Mouse (Mus musculus): ENCODE measurements around the gene Serpina12. TPM values are rescaled to one million over a fixed set of nuclear protein-coding genes. Genes with fewer than 3 reads are reported as not detected.
A peak's percentile ranks its signal among the peaks of the same experiment; 100 is the strongest.

Serpina12 gene
- total RNA-seq, 1 experiment, result 0.13 TPM

DNA sequence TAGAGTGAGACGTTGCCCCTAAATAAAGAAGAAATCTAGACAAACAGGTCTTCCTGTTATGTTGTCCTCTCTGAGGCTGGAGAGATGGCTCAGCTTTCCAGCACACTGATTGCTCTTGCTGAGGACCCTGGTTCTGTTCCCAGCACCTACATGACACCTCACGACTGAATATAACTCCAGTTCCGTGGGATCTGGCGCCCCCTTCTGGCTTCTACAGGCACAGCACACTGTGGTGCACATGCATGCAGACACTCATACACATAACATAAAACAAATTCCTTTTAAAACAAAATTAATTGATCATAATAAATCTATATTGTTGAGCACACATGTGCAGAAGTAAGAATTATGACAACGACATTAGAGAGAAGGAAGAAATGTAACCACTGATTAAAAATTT is 39.6 kb downstream of the Serpina12 start:
- DNase-seq (ENCODE audit: low read depth, low spot score), result no peak
- Histone ChIP-seq H3K36me3 (ENCODE audit: control insufficient read depth, insufficient read depth, low read length, poor library complexity, severe bottlenecking) (no peaks in the 10 kb centered on the region), H3K9ac (ENCODE audit: insufficient read depth, low read depth, low read length, poor library complexity, severe bottlenecking) (no peak overlapping the region), H3K4me1 (ENCODE audit: control insufficient read depth in 2 of 2, insufficient read depth in 2 of 2, low read length in 2 of 2, poor library complexity in 1 of 2) (no peaks in the 10 kb centered on the region), H3K27ac (ENCODE audit: insufficient read depth, low read depth, low read length, poor library complexity, severe bottlenecking) (no peak overlapping the region), H3K4me3 (ENCODE audit: insufficient read depth in 1 of 2, low read depth in 1 of 2, low read length in 2 of 2, poor library complexity in 1 of 2, severe bottlenecking in 1 of 2) (no peak overlapping the region), H3K9me3 (ENCODE audit: control insufficient read depth, insufficient read depth, low read depth, low read length) (no peaks in the 10 kb centered on the region; the same call in 1 of the 2 replicates)
- in situ Hi-C loops (cut with MboI; ENCODE audit: low sequenced_read_pairs in 2 of 2, unreplicated experiment in 2 of 2), result no loop called here
- TF ChIP-seq MAFK (IDR thresholded peaks at IDR 0.05; ENCODE audit: insufficient read depth, low read depth, low read length), result no peak
- TF ChIP-seq HCFC1 (IDR thresholded peaks at IDR 0.05; ENCODE audit: borderline replicate concordance, insufficient read depth, low read length), result no peak
- no peak for TF ChIP-seq CHD2 (IDR thresholded peaks at IDR 0.05; ENCODE audit: low read depth, low read length)
- TF ChIP-seq ZC3H11A (IDR thresholded peaks at IDR 0.05; ENCODE audit: borderline replicate concordance, low read depth, low read length), result no peak
- TF ChIP-seq ZNF384 (IDR thresholded peaks at IDR 0.05; ENCODE audit: low read depth, low read length), result no peak

DNA sequence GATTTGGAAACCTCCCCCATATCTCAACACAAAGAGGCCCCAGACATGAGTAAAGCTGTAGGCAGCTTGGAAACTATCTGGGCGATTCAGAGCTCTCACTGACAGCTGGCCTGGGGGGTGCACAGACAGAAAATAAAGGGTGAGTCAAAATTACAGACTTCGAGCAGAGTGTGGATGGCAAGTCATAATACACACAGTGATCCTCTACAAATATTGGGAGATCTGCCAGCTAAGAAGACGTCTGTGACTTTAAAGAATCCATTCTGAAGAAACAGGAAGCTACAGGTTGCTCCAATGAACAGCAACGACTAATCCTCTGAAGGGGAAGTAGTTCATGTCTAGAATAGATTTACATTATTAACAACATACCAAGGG is 41.0 kb downstream of the Serpina12 start:
- in situ Hi-C loops (cut with MboI; ENCODE audit: low sequenced_read_pairs in 2 of 2, unreplicated experiment in 2 of 2), result no loop called here
- Histone ChIP-seq H3K36me3 (ENCODE audit: control insufficient read depth, insufficient read depth, low read length, poor library complexity, severe bottlenecking) (no peaks in the 10 kb centered on the region), H3K9ac (ENCODE audit: insufficient read depth, low read depth, low read length, poor library complexity, severe bottlenecking) (no peak overlapping the region), H3K27ac (ENCODE audit: insufficient read depth, low read depth, low read length, poor library complexity, severe bottlenecking) (no peak overlapping the region), H3K4me3 (ENCODE audit: insufficient read depth in 1 of 2, low read depth in 1 of 2, low read length in 2 of 2, poor library complexity in 1 of 2, severe bottlenecking in 1 of 2) (no peak overlapping the region), H3K4me1 (ENCODE audit: control insufficient read depth in 2 of 2, insufficient read depth in 2 of 2, low read length in 2 of 2, poor library complexity in 1 of 2) (no peaks in the 10 kb centered on the region), H3K9me3 (ENCODE audit: control insufficient read depth, insufficient read depth, low read depth, low read length) (no peaks in the 10 kb centered on the region; the same call in 1 of the 2 replicates)
- TF ChIP-seq ZNF384 (IDR thresholded peaks at IDR 0.05; ENCODE audit: low read depth, low read length) (no peak), HCFC1 (IDR thresholded peaks at IDR 0.05; ENCODE audit: borderline replicate concordance, insufficient read depth, low read length) (no peak)
- no peak for DNase-seq (ENCODE audit: low read depth, low spot score)

DNA sequence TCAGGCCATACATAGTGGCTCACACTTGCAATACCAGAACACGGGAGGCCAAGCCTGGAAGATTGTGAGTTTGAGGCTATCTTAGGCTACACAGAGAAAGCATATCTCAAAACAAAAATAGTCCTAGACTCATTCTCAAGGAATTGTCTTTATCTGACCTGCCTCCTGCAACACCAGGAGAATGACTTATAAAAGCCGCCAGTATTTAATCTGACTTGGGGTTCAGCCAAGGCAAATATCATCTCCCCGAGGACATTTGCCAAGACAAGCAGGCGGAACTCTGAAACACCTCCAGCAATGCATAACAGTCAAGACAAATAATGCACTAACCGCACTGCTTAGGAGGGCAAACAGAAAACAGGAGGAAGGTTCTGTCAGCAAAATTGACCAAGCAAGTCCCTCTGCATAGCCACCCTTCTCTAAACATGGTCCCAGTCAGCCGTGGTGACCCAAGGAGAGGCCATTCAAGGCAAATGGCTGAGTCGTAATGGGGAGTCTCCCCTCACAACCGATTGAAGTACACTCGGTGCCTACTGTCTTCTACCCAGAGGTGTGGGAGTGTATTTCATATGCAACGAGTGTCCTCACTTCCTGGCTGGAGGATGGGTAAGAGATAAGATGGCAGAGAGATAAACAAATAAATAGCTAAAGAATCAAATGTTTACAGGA is 41.5 kb downstream of the Serpina12 start:
- Histone ChIP-seq H3K36me3 (ENCODE audit: control insufficient read depth, insufficient read depth, low read length, poor library complexity, severe bottlenecking) (no peaks in the 10 kb centered on the region), H3K4me3 (ENCODE audit: insufficient read depth in 1 of 2, low read depth in 1 of 2, low read length in 2 of 2, poor library complexity in 1 of 2, severe bottlenecking in 1 of 2) (no peak overlapping the region), H3K9me3 (ENCODE audit: control insufficient read depth, insufficient read depth, low read depth, low read length) (no peaks in the 10 kb centered on the region; the same call in 1 of the 2 replicates), H3K4me1 (ENCODE audit: control insufficient read depth in 2 of 2, insufficient read depth in 2 of 2, low read length in 2 of 2, poor library complexity in 1 of 2) (no peaks in the 10 kb centered on the region), H3K27ac (ENCODE audit: insufficient read depth, low read depth, low read length, poor library complexity, severe bottlenecking) (no peak overlapping the region), H3K9ac (ENCODE audit: insufficient read depth, low read depth, low read length, poor library complexity, severe bottlenecking) (no peak overlapping the region)
- in situ Hi-C loops (cut with MboI; ENCODE audit: low sequenced_read_pairs in 2 of 2, unreplicated experiment in 2 of 2), result no loop called here
- no peak for DNase-seq (ENCODE audit: low read depth, low spot score)
- TF ChIP-seq CHD2 (IDR thresholded peaks at IDR 0.05; ENCODE audit: low read depth, low read length), result no peak
- TF ChIP-seq MAFK (IDR thresholded peaks at IDR 0.05; ENCODE audit: insufficient read depth, low read depth, low read length), result no peak
- no peak for TF ChIP-seq HCFC1 (IDR thresholded peaks at IDR 0.05; ENCODE audit: borderline replicate concordance, insufficient read depth, low read length)
- no peak for TF ChIP-seq ZC3H11A (IDR thresholded peaks at IDR 0.05; ENCODE audit: borderline replicate concordance, low read depth, low read length)
- no peak for TF ChIP-seq ZNF384 (IDR thresholded peaks at IDR 0.05; ENCODE audit: low read depth, low read length)

DNA sequence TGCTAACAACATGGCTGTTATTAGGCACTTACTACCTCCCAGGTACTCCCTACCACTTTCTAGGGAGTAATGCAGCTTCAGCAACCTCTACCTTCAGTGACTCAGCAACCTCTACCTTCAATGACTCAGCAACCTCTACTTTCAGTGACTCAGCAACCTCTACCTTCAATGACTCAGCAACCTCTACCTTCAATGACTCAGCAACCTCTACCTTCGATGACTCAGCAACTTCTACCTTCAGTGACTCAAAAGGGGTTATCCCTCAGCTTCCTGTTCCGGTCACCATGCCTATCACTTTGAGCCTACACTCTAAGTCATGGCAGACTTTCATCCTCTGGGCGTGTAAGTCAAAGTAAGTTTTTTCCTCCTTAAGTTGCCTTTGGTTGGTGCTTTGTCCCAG is 43.6 kb downstream of the Serpina12 start:
- Histone ChIP-seq H3K9ac (ENCODE audit: insufficient read depth, low read depth, low read length, poor library complexity, severe bottlenecking) (no peak overlapping the region), H3K4me3 (ENCODE audit: insufficient read depth in 1 of 2, low read depth in 1 of 2, low read length in 2 of 2, poor library complexity in 1 of 2, severe bottlenecking in 1 of 2) (no peak overlapping the region), H3K27ac (ENCODE audit: insufficient read depth, low read depth, low read length, poor library complexity, severe bottlenecking) (no peak overlapping the region), H3K36me3 (ENCODE audit: control insufficient read depth, insufficient read depth, low read length, poor library complexity, severe bottlenecking) (no peaks in the 10 kb centered on the region), H3K9me3 (ENCODE audit: control insufficient read depth, insufficient read depth, low read depth, low read length) (no peaks in the 10 kb centered on the region; the same call in 1 of the 2 replicates), H3K4me1 (ENCODE audit: control insufficient read depth in 2 of 2, insufficient read depth in 2 of 2, low read length in 2 of 2, poor library complexity in 1 of 2) (no peaks in the 10 kb centered on the region)
- TF ChIP-seq ZNF384 (IDR thresholded peaks at IDR 0.05; ENCODE audit: low read depth, low read length) (no peak), CHD2 (IDR thresholded peaks at IDR 0.05; ENCODE audit: low read depth, low read length) (no peak), MAFK (IDR thresholded peaks at IDR 0.05; ENCODE audit: insufficient read depth, low read depth, low read length) (peak; percentile 97)
- in situ Hi-C loops (cut with MboI; ENCODE audit: low sequenced_read_pairs in 2 of 2, unreplicated experiment in 2 of 2), result no loop called here
- no peak for DNase-seq (ENCODE audit: low read depth, low spot score)

DNA sequence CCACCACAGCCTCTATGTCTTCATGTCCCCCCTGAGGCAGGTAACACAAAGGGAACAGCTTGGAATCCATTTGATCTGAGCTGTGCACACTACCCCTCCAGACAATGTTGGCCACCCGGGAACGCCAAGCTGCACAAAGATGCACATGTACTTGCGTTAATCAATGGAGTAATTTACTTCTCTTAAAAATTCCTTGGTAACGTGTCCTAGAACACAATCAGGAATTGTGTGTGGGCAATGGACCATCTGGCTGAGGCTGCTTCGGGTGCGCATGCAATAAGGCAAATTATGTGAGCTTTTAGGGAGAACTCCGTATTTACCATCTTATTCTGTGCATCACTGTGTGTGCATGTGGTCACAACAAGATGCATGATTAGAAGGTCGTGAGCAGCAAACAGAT is 44.6 kb downstream of the Serpina12 start:
- in situ Hi-C loops (cut with MboI; ENCODE audit: low sequenced_read_pairs in 2 of 2, unreplicated experiment in 2 of 2), result loop anchor here (5.0 to 10.0 kb wide), 2 partner anchors 413 to 415 kb away; no protein-coding TSS in a partner anchor
- no peak for TF ChIP-seq ZNF384 (IDR thresholded peaks at IDR 0.05; ENCODE audit: low read depth, low read length)
- TF ChIP-seq HCFC1 (IDR thresholded peaks at IDR 0.05; ENCODE audit: borderline replicate concordance, insufficient read depth, low read length), result no peak
- TF ChIP-seq MAFK (IDR thresholded peaks at IDR 0.05; ENCODE audit: insufficient read depth, low read depth, low read length), result no peak

More for the DNA sequence above, 44.6 kb downstream of the Serpina12 start:
- no peaks in the 10 kb centered on the region for H3K36me3 ChIP-seq (ENCODE audit: control insufficient read depth, insufficient read depth, low read length, poor library complexity, severe bottlenecking)
- no peak overlapping the region for H3K27ac ChIP-seq (ENCODE audit: insufficient read depth, low read depth, low read length, poor library complexity, severe bottlenecking)
- H3K9ac ChIP-seq (ENCODE audit: insufficient read depth, low read depth, low read length, poor library complexity, severe bottlenecking), result no peak overlapping the region
- no peak for DNase-seq (ENCODE audit: low read depth, low spot score)
- H3K9me3 ChIP-seq (ENCODE audit: control insufficient read depth, insufficient read depth, low read depth, low read length), result no peaks in the 10 kb centered on the region; the same call in 1 of the 2 replicates
- H3K4me1 ChIP-seq (ENCODE audit: control insufficient read depth in 2 of 2, insufficient read depth in 2 of 2, low read length in 2 of 2, poor library complexity in 1 of 2), result no peaks in the 10 kb centered on the region
- H3K4me3 ChIP-seq (ENCODE audit: insufficient read depth in 1 of 2, low read depth in 1 of 2, low read length in 2 of 2, poor library complexity in 1 of 2, severe bottlenecking in 1 of 2), result no peak overlapping the region
